Mouse (Mus musculus): ENCODE results near the gene Fastk.

The Fastk gene

GRCm38 (mm10) chr5:24452691-24453233, 7.7 kb upstream of the Fastk start:
- no peak for DNase-seq (ENCODE audit: low spot score)

GRCm38 (mm10) chr5:24452030-24452690, 7.1 kb upstream of the Fastk start, which contains the start of gene Agap3:
Gene Agap3, plus strand, starts transcription at chr5:24452177.
- DNase-seq (ENCODE audit: low spot score): no peak

- peak; percentile 85 for DNase-seq (ENCODE audit: low spot score)
These were observed 6.4 kb upstream of the Fastk start for GRCm38 (mm10) chr5:24451264-24452029.

- DNase-seq (ENCODE audit: low spot score): peak; percentile 85
These were observed 2.7 kb upstream of the Fastk start, which contains the start of gene Tmub1 for GRCm38 (mm10) chr5:24447624-24448298. Gene Tmub1, minus strand, starts transcription at chr5:24447854.

- DNase-seq (ENCODE audit: low spot score): no peak
These were observed 1.5 kb upstream of the Fastk start for GRCm38 (mm10) chr5:24446630-24447029.

GRCm38 (mm10) chr5:24445428-24446080, 467 bp upstream of the Fastk start:
- no peak for DNase-seq (ENCODE audit: low spot score)

GRCm38 (mm10) chr5:24443927-24444326, 1.2 kb downstream of the Fastk start:
- no peak for DNase-seq (ENCODE audit: low spot score)

- DNase-seq (ENCODE audit: low spot score): no peak
These were observed 1.9 kb downstream of the Fastk start for GRCm38 (mm10) chr5:24443204-24443603.

- DNase-seq (ENCODE audit: low spot score): no peak
These were observed 3.1 kb downstream of the Fastk start for GRCm38 (mm10) chr5:24442029-24442428.

- no peak for DNase-seq (ENCODE audit: low spot score)
These were observed 3.9 kb downstream of the Fastk start for GRCm38 (mm10) chr5:24441187-24441586.

- DNase-seq (ENCODE audit: low spot score): no peak
These were observed 11.1 kb downstream of the Fastk start for GRCm38 (mm10) chr5:24433993-24434392.

- no peak for DNase-seq (ENCODE audit: low spot score)
These were observed 16.5 kb downstream of the Fastk start for GRCm38 (mm10) chr5:24428596-24428995.

- peak; percentile 25 for DNase-seq (ENCODE audit: low spot score)
These were observed 17.1 kb downstream of the Fastk start for GRCm38 (mm10) chr5:24427981-24428402.

- DNase-seq (ENCODE audit: low spot score): no peak
These were observed 17.8 kb downstream of the Fastk start for GRCm38 (mm10) chr5:24427285-24427633.

- no peak for DNase-seq (ENCODE audit: low spot score)
These were observed 18.4 kb downstream of the Fastk start for GRCm38 (mm10) chr5:24426556-24427284.

- no peak for DNase-seq (ENCODE audit: low spot score)
These were observed 19.1 kb downstream of the Fastk start for GRCm38 (mm10) chr5:24426037-24426432.

- DNase-seq (ENCODE audit: low spot score): peak; percentile 64
These were observed 19.6 kb downstream of the Fastk start for GRCm38 (mm10) chr5:24425421-24426036.

- DNase-seq (ENCODE audit: low spot score): peak; percentile 84
These were observed 20.2 kb downstream of the Fastk start for GRCm38 (mm10) chr5:24424861-24425411.

GRCm38 (mm10) chr5:24424004-24424781, 20.9 kb downstream of the Fastk start:
- DNase-seq (ENCODE audit: low spot score): peak; percentile 37
